ENCODE assay signal across 9 mouse cellular contexts in the genomic region with DNA sequence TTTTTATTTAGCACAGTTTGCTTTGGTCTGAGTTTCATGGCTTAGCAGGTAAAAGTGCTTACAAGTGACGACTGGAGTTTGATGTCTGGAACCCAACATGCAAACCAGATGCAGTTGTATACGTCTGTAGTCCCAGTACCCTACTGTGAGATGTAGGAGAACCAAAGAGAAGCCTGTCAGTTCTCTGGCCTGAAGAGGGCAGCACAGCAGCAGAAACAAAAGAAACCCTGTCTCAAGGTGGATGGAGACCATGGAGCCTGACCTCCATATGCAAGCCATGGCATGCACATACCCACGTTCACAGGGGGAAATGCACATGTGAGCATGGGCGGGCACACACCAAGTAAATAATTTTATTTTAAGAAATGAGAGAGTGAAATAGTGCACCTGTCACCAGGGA. TPM values are rescaled to one million over a fixed set of nuclear protein-coding genes. Genes with fewer than 3 reads are reported as not detected.
DNase-seq lines count a peak whose midpoint lies in the region; ATAC-seq and TF ChIP-seq lines count a peak whose summit lies in the region.
"Had no signal": no experiment of that assay in that cellular context is flagged by ENCODE, and none has a peak within 500 bp of the region (broad histone marks: within the 10 kb centered on the region; RNA-seq: fewer than 3 reads in every experiment).

No protein-coding gene starts in this region.

- 39% methylated on average over 4 of the region's 4 CpGs for WGBS in kidney, embryonic 16.5 days
- 33% methylated on average over 4 of the region's 4 CpGs for WGBS in heart, embryonic 10.5 days

- H3K4me3 ChIP-seq in kidney, embryonic 16.5 days (ENCODE audit: low read length): no peak overlapping the region
- no peak overlapping the region for H3K4me3 ChIP-seq in MEL (ENCODE audit: control insufficient read depth in 1 of 2, insufficient read depth in 1 of 2, low read depth in 2 of 2, low read length in 2 of 2)
- H3K4me3 ChIP-seq in heart, embryonic 10.5 days: no peak overlapping the region
- H3K4me3 ChIP-seq: embryonic facial prominence, embryonic 15.5 days had no signal

- no peak overlapping the region for H3K4me2 ChIP-seq in kidney, embryonic 16.5 days (replicated peaks; ENCODE audit: low read depth, low read length)
- H3K4me2 ChIP-seq: embryonic facial prominence, embryonic 15.5 days had no signal

- peak; percentile 42 to 76 (median 51); a peak in 5 of 6 replicates for TF ChIP-seq CTCF in MEL (IDR thresholded peaks at IDR 0.05 in 2 of 3, conservative IDR thresholded peaks at IDR 0.05 in 1 of 3; ENCODE audit: control insufficient read depth in 1 of 3, insufficient read depth in 1 of 3, low read depth in 2 of 3, low read length in 3 of 3, poor library complexity in 1 of 3, severe bottlenecking in 1 of 3)

- no peak for ATAC-seq in kidney, embryonic 16.5 days (ENCODE audit: low FRiP score, low TSS enrichment)
- ATAC-seq in megakaryocyte progenitor cell, adult 5-6 weeks (replicated peaks; ENCODE audit: poor library complexity): peak; percentile 94

- H3K27ac ChIP-seq in kidney, embryonic 16.5 days (ENCODE audit: low read length): no peak overlapping the region
- no peak overlapping the region for H3K27ac ChIP-seq in MEL (ENCODE audit: control insufficient read depth, low read depth, low read length)
- no peak overlapping the region for H3K27ac ChIP-seq in heart, embryonic 10.5 days
- H3K27ac ChIP-seq: embryonic facial prominence, embryonic 15.5 days had no signal

- peak; percentile 76 for TF ChIP-seq RAD21 in MEL (IDR thresholded peaks at IDR 0.05; ENCODE audit: low read depth, low read length)

- H3K4me1 ChIP-seq in kidney, embryonic 16.5 days (ENCODE audit: insufficient read depth, low read length): no peaks in the 10 kb centered on the region
- H3K4me1 ChIP-seq in MEL (ENCODE audit: control insufficient read depth in 1 of 2, insufficient read depth in 2 of 2, low read length in 2 of 2): peaks cover 0 to 17% of the 10 kb centered on the region in 2 experiments; a peak in 3 of 4 replicates
- H3K4me1 ChIP-seq in heart, embryonic 10.5 days: no peaks in the 10 kb centered on the region
- H3K4me1 ChIP-seq: embryonic facial prominence, embryonic 15.5 days had no signal

- H3K27me3 ChIP-seq in kidney, embryonic 16.5 days (ENCODE audit: insufficient read depth, low read length): no peaks in the 10 kb centered on the region
- no peaks in the 10 kb centered on the region for H3K27me3 ChIP-seq in MEL (ENCODE audit: control insufficient read depth in 1 of 2, insufficient read depth in 2 of 2, low read length in 2 of 2)
- no peaks in the 10 kb centered on the region for H3K27me3 ChIP-seq in heart, embryonic 10.5 days (ENCODE audit: insufficient read depth, poor library complexity, severe bottlenecking)
- H3K27me3 ChIP-seq: embryonic facial prominence, embryonic 15.5 days had no signal

- TF ChIP-seq EP300 in MEL (IDR thresholded peaks at IDR 0.05; ENCODE audit: low read depth in 1 of 2, low read length in 2 of 2): no peak

- no peak for TF ChIP-seq POLR2A in MEL (IDR thresholded peaks at IDR 0.05; ENCODE audit: control insufficient read depth in 1 of 2, insufficient read depth in 1 of 2, low read depth in 1 of 2, low read length in 2 of 2, poor library complexity in 1 of 2)

- H3K36me3 ChIP-seq in kidney, embryonic 16.5 days (ENCODE audit: insufficient read depth, low read length): no peaks in the 10 kb centered on the region
- H3K36me3 ChIP-seq in MEL (ENCODE audit: control insufficient read depth in 1 of 2, insufficient read depth in 2 of 2, low read length in 2 of 2): peaks cover 0 to 6% of the 10 kb centered on the region in 2 experiments; a peak in 2 of 4 replicates
- no peaks in the 10 kb centered on the region for H3K36me3 ChIP-seq in heart, embryonic 10.5 days
- H3K36me3 ChIP-seq: embryonic facial prominence, embryonic 15.5 days had no signal

- no peaks in the 10 kb centered on the region for H3K79me2 ChIP-seq in MEL (ENCODE audit: control insufficient read depth, insufficient read depth, low read length, poor library complexity)

- no peaks in the 10 kb centered on the region for H3K9me3 ChIP-seq in kidney, embryonic 16.5 days (ENCODE audit: low read length)
- H3K9me3 ChIP-seq in MEL (replicated peaks; ENCODE audit: insufficient read depth, low read length): no peaks in the 10 kb centered on the region
- H3K9me3 ChIP-seq in heart, embryonic 10.5 days: no peaks in the 10 kb centered on the region
- H3K9me3 ChIP-seq: embryonic facial prominence, embryonic 15.5 days had no signal

- no peak overlapping the region for H3K9ac ChIP-seq in kidney, embryonic 16.5 days (replicated peaks; ENCODE audit: low read length)
- H3K9ac ChIP-seq in MEL (ENCODE audit: control insufficient read depth, low read depth, low read length, poor library complexity, severe bottlenecking): no peak overlapping the region
- H3K9ac ChIP-seq: embryonic facial prominence, embryonic 15.5 days had no signal

- DNase-seq in kidney, adult 18-20 months: peak; percentile 70
- peak; percentile 49 for DNase-seq in MEL (ENCODE audit: low read depth, low spot score)
- peak; percentile 56 to 68 for DNase-seq in cerebellum, postnatal 14 days
- peak; percentile 79 for DNase-seq in heart, embryonic 10.5 days (ENCODE audit: low spot score)
- peak; percentile 21 for DNase-seq in layer of hippocampus, adult 9-11 months
- peak; percentile 66 for DNase-seq in thymus, postnatal 14 days

TF ChIP-seq in MEL, 35 proteins besides CTCF, POLR2A, EP300 and RAD21:
- TF ChIP-seq MYC (IDR thresholded peaks at IDR 0.05; ENCODE audit: low read depth, low read length) (0 out of 2 replicates have a peak, but pooled peaks have one; percentile 25), JUND (IDR thresholded peaks at IDR 0.05; ENCODE audit: low read depth, low read length) (no peak), MAX (IDR thresholded peaks at IDR 0.05; ENCODE audit: low read length) (peak; percentile 14; the same call in 1 of the 2 replicates), BHLHE40 (IDR thresholded peaks at IDR 0.05; ENCODE audit: borderline replicate concordance, low read depth, low read length) (no peak), ZKSCAN1 (IDR thresholded peaks at IDR 0.05; ENCODE audit: low read depth, low read length) (no peak), MAZ (IDR thresholded peaks at IDR 0.05; ENCODE audit: low read depth, low read length) (no peak), POLR2AphosphoS5 (IDR thresholded peaks at IDR 0.05; ENCODE audit: borderline replicate concordance, low read depth, low read length) (no peak), NELFE (IDR thresholded peaks at IDR 0.05; ENCODE audit: low read depth, low read length) (no peak), TAL1 (IDR thresholded peaks at IDR 0.05; ENCODE audit: low read length) (no peak), SIN3A (IDR thresholded peaks at IDR 0.05; ENCODE audit: low read length) (0 out of 2 replicates have a peak, but pooled peaks have one; percentile 17), TBP (IDR thresholded peaks at IDR 0.05; ENCODE audit: low read depth, low read length) (no peak), ZC3H11A (IDR thresholded peaks at IDR 0.05; ENCODE audit: low read depth, low read length) (peak; percentile 59), TCF12 (IDR thresholded peaks at IDR 0.05; ENCODE audit: low read depth, low read length) (no peak), SMC3 (IDR thresholded peaks at IDR 0.05; ENCODE audit: low read depth, low read length) (peak; percentile 72), KAT2A (conservative IDR thresholded peaks at IDR 0.05; ENCODE audit: low read depth, low read length) (no peak), ZMIZ1 (IDR thresholded peaks at IDR 0.05; ENCODE audit: low read depth, low read length) (no peak)

RNA-seq across cellular contexts. Expression of gene Nod1, which starts 54.9 kb away (rescaled TPM):
- 4.8 and 6.4 TPM in 2 replicates for polyA plus RNA-seq in kidney, embryonic 16.5 days (2015; fragmentation: Nextera tagmentation; extraction: Ambion mirVana)
- total RNA-seq in MEL (2012; rRNA removed): 0.10 and 0.12 TPM in 2 replicates
- polyA plus RNA-seq in MEL (2012; ENCODE audit: insufficient read depth in 1 of 2, insufficient read length in 2 of 2, low read depth in 1 of 2, low replicate concordance in 2 of 2, missing spikeins in 1 of 2): under 1 TPM in 1 of 2 experiments, not detected in 1; 0.21 TPM
- 3.6 and 3.8 TPM in 2 replicates for polyA plus RNA-seq in heart, embryonic 10.5 days (2016; fragmentation: Nextera tagmentation; extraction: Ambion mirVana)
- total RNA-seq in megakaryocyte progenitor cell, adult 5-6 weeks (2015): 6.2 TPM in 2 replicates
- 4.6 and 5.2 TPM in 2 replicates for total RNA-seq in megakaryocyte progenitor cell, adult 5-6 weeks (2017)

Comparison
In these comparisons a context has a peak if more than half of its experiments do, and no peak if none do; other contexts are left out.
1. DNase-seq: peak in every context shown above with its lines; median percentile 79 in heart, embryonic 10.5 days; 70 in kidney, adult 18-20 months; 66 in thymus, postnatal 14 days; 62 in cerebellum, postnatal 14 days; 49 in MEL; 21 in layer of hippocampus, adult 9-11 months.